Mouse (Mus musculus): ENCODE results near the gene Tcstv3. TPM values are rescaled to one million over a fixed set of nuclear protein-coding genes. Genes with fewer than 3 reads are reported as not detected.

The Tcstv3 gene
- polyA plus RNA-seq, 1 experiment from 2014 or later = not detected

GRCm38 (mm10) chr13:120320721-120321120, 4.0 kb downstream of the Tcstv3 start:
- no peak overlapping the region for H3K4me3 ChIP-seq (ENCODE audit: low read depth, low read length)
- H3K4me1 ChIP-seq (ENCODE audit: control insufficient read depth, insufficient read depth, low read length) = no peaks in the 10 kb centered on the region
- ATAC-seq (ENCODE audit: low FRiP score) = no peak
- no peak overlapping the region for H3K27ac ChIP-seq (ENCODE audit: low read depth, low read length)
- no peaks in the 10 kb centered on the region for H3K27me3 ChIP-seq (ENCODE audit: control insufficient read depth, insufficient read depth, low read length)
- no peak overlapping the region for H3K9ac ChIP-seq (ENCODE audit: low read length)
- no peak for DNase-seq (ENCODE audit: low spot score, missing footprints)
- H3K9me3 ChIP-seq (ENCODE audit: control insufficient read depth, low read length) = no peaks in the 10 kb centered on the region
- 92% methylated on average over 1 of the region's 1 CpGs for WGBS
- H3K4me2 ChIP-seq = no peak overlapping the region
- H3K36me3 ChIP-seq (ENCODE audit: control insufficient read depth, insufficient read depth, low read length) = no peaks in the 10 kb centered on the region

Other genes starting within 250 kb of the Tcstv3 start
- not detected in 2 replicates for gene Gm20767, start 176.6 kb upstream of the Tcstv3 start, polyA plus RNA-seq (2014; fragmentation: Nextera tagmentation; extraction: Ambion mirVana)
- not detected in 2 replicates for gene Gm21818, start 144.4 kb upstream of the Tcstv3 start, polyA plus RNA-seq (2014; fragmentation: Nextera tagmentation; extraction: Ambion mirVana)
- not detected in 2 replicates for gene Gm21762, start 100.9 kb upstream of the Tcstv3 start, polyA plus RNA-seq (2014; fragmentation: Nextera tagmentation; extraction: Ambion mirVana)
- not detected in 2 replicates for gene Gm21731, start 77.8 kb upstream of the Tcstv3 start, polyA plus RNA-seq (2014; fragmentation: Nextera tagmentation; extraction: Ambion mirVana)
- not detected in 2 replicates for gene AF067061, start 53.8 kb upstream of the Tcstv3 start, polyA plus RNA-seq (2014; fragmentation: Nextera tagmentation; extraction: Ambion mirVana)
- gene BC147527, start 16.5 kb upstream of the Tcstv3 start, polyA plus RNA-seq (2014; fragmentation: Nextera tagmentation; extraction: Ambion mirVana) = 0.26 TPM in 1 of 2 replicates, not detected in the other